Mouse (Mus musculus) myocyte (in vitro differentiated cells): ENCODE measurements at regions not wholly inside any gene's neighbourhood (a gene's known extent, or its start where the extent isn't known, plus 50 kb on each side); places are given as distances from the start of the nearest gene placed in this dataset.

Experiments used
- MAX ChIP-seq: IDR thresholded peaks from one replicate; pipeline ENCODE4 v1.6.1; 2011; ENCODE audit warnings: low read depth, mild to moderate bottlenecking, control low read depth
- MYOG ChIP-seq, 3 experiments: IDR thresholded peaks; one replicate each; pipeline ENCODE4 v1.6.1; 2011; ENCODE audit warnings: control low read depth in 2 of 3, low read depth in 2 of 3, mild to moderate bottlenecking in 2 of 3; ENCODE audit not compliant: insufficient read length in 2 of 3, control insufficient read depth in 1 of 3, insufficient read depth in 1 of 3
- POLR2A ChIP-seq: IDR thresholded peaks from one replicate; pipeline ENCODE4 v1.6.1; 2011; ENCODE audit warnings: low read depth, mild to moderate bottlenecking, control low read depth, moderate library complexity; ENCODE audit not compliant: insufficient read length
- POLR2AphosphoS2 ChIP-seq: IDR thresholded peaks from one replicate; pipeline ENCODE4 v1.6.1; 2011; ENCODE audit warnings: low read depth, control low read depth; ENCODE audit not compliant: insufficient read length
- TCF12 ChIP-seq: IDR thresholded peaks from one replicate; pipeline ENCODE4 v1.6.1; 2011; ENCODE audit warnings: mild to moderate bottlenecking, control low read depth; ENCODE audit not compliant: poor library complexity, insufficient read depth, severe bottlenecking
- USF1 ChIP-seq: IDR thresholded peaks from one replicate; pipeline ENCODE4 v1.6.1; 2011; ENCODE audit warnings: low read depth, mild to moderate bottlenecking, control low read depth, moderate library complexity

GRCm38 (mm10) chr1:144353320-144353719 is 104.3 kb upstream of the Rgs1 start:
- TF ChIP-seq POLR2A (no peak), POLR2AphosphoS2 (no peak), MYOG (IDR thresholded peaks at IDR 0.05; ENCODE audit: control insufficient read depth in 1 of 3, insufficient read depth in 1 of 3, insufficient read length in 2 of 3, low read depth in 2 of 3) (no peak), USF1 (no peak), TCF12 (no peak), MAX (no peak)
